Mouse (Mus musculus): ENCODE data around the gene Alg13. TPM values are rescaled to one million over a fixed set of nuclear protein-coding genes. Genes with fewer than 3 reads are reported as not detected.

Alg13 gene
- polyA plus RNA-seq (2011; ENCODE audit: insufficient read length, low read depth, missing spikeins) = 14.7 and 22.1 TPM in 2 replicates

DNA sequence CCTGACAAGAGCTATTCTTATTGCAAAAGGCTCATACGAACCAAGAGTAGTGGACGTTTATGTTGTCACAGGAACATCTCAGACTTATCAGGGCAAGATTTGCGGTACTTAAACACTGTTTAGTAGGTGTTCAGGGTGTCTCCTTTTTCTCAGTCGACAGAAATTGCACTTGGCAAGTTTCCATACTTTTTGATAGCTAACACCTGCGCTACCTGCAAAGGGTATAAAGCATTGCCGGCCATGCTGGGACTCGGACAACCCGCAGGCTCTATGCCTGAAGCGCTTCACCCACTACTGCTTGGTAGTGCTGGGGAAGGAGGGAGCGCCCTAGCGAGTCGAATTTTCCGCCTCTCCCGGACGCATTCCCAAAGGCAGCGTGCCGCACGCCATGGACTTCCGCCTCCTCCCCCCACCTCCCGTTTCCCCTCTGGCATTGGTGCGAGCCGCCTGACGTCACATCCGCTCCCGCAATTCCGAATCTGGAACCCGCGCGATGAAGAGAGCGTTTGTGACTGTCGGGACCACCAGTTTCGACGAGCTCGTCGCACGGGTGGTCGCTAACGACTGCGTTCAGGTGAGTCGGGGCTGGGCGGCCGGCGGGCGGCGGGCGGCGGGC is at the start of gene Alg13:
Alg13 (plus strand) TSS at position 257 of the 616 bp plus-strand sequence.
- TF ChIP-seq CTCF (IDR thresholded peaks at IDR 0.05; ENCODE audit: borderline replicate concordance, insufficient read depth, low read length) (no peak), POLR2A (IDR thresholded peaks at IDR 0.05; ENCODE audit: low read depth, low read length) (peak; percentile 51; the same call in 1 of the 2 replicates)
- no peak within 1 kb of the TSS for H3K27ac ChIP-seq (ENCODE audit: insufficient read depth, low read length)
- 0 out of 2 replicates have a peak, but pooled peaks cover 3% of the 10 kb centered on the region for H3K4me1 ChIP-seq (ENCODE audit: control insufficient read depth, insufficient read depth, low read length)
- peak within 1 kb of the TSS; percentile 89 for H3K4me3 ChIP-seq (ENCODE audit: insufficient read depth, low read length)

GRCm38 (mm10) chrX:144268606-144269005 is 49.0 kb upstream of the Alg13 start:
- H3K4me1 ChIP-seq (ENCODE audit: control insufficient read depth, insufficient read depth, low read length) = no peaks in the 10 kb centered on the region
- TF ChIP-seq POLR2A (IDR thresholded peaks at IDR 0.05; ENCODE audit: low read depth, low read length) (no peak), CTCF (IDR thresholded peaks at IDR 0.05; ENCODE audit: borderline replicate concordance, insufficient read depth, low read length) (no peak)

GRCm38 (mm10) chrX:144301476-144301875 is 16.1 kb upstream of the Alg13 start:
- no peak overlapping the region for H3K27ac ChIP-seq (ENCODE audit: insufficient read depth, low read length)
- no peaks in the 10 kb centered on the region for H3K4me1 ChIP-seq (ENCODE audit: control insufficient read depth, insufficient read depth, low read length)
- H3K4me3 ChIP-seq (ENCODE audit: insufficient read depth, low read length) = no peak overlapping the region
- TF ChIP-seq CTCF (IDR thresholded peaks at IDR 0.05; ENCODE audit: borderline replicate concordance, insufficient read depth, low read length) = no peak
- TF ChIP-seq POLR2A (IDR thresholded peaks at IDR 0.05; ENCODE audit: low read depth, low read length) = no peak

More at GRCm38 (mm10) chrX:144268606-144269005, 49.0 kb upstream of the Alg13 start:
- no peak overlapping the region for H3K27ac ChIP-seq (ENCODE audit: insufficient read depth, low read length)
- no peak overlapping the region for H3K4me3 ChIP-seq (ENCODE audit: insufficient read depth, low read length)

DNA sequence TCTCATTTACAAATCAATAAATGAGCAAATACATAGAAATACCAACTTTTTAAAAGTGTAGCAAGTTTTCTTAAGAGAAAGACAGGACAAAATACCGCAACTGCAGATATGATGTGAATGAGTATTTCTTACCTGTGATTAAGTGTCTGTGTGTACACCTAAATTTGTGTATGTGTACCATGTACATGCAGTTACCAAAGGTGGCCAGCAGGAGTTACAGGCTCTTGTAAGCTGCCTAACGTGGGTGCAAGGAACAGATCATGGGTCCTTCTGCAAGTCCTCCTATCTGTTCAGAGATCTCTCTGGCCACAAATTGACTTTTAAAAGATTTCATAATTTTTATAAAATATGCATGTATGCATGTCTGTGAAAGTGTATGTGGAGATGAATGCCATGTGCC is 11.9 kb upstream of the Alg13 start:
- no peaks in the 10 kb centered on the region for H3K4me1 ChIP-seq (ENCODE audit: control insufficient read depth, insufficient read depth, low read length)
- H3K4me3 ChIP-seq (ENCODE audit: insufficient read depth, low read length) = no peak overlapping the region
- H3K27ac ChIP-seq (ENCODE audit: insufficient read depth, low read length) = no peak overlapping the region
- TF ChIP-seq CTCF (IDR thresholded peaks at IDR 0.05; ENCODE audit: borderline replicate concordance, insufficient read depth, low read length) (no peak), POLR2A (IDR thresholded peaks at IDR 0.05; ENCODE audit: low read depth, low read length) (no peak)

DNA sequence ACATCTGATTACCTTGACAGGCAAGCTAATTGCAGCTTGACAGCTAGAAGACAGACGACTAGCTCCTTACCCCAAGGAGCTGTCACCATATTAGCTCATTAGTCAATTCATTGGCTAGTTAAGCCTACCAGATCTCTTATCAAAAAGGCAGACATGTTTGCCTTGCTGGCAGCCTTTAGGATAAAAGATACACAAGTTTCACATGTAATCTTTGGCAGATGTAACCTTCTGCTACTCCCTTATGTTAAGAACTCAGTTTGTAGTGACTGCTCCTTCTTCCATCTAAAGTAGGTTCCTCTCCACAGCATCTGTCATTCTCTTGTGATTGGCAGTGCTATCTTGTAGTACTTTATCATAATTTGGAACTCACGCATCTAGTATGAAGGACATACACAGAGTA is 3.6 kb upstream of the Alg13 start:
- H3K27ac ChIP-seq (ENCODE audit: insufficient read depth, low read length) = no peak overlapping the region
- TF ChIP-seq POLR2A (IDR thresholded peaks at IDR 0.05; ENCODE audit: low read depth, low read length) = no peak
- TF ChIP-seq CTCF (IDR thresholded peaks at IDR 0.05; ENCODE audit: borderline replicate concordance, insufficient read depth, low read length) = no peak
- no peaks in the 10 kb centered on the region for H3K4me1 ChIP-seq (ENCODE audit: control insufficient read depth, insufficient read depth, low read length)
- no peak overlapping the region for H3K4me3 ChIP-seq (ENCODE audit: insufficient read depth, low read length)

- Histone ChIP-seq H3K4me3 (ENCODE audit: insufficient read depth, low read length) (no peak overlapping the region), H3K4me1 (ENCODE audit: control insufficient read depth, insufficient read depth, low read length) (0 out of 2 replicates have a peak, but pooled peaks cover 3% of the 10 kb centered on the region), H3K27ac (ENCODE audit: insufficient read depth, low read length) (no peak overlapping the region)
- TF ChIP-seq POLR2A (IDR thresholded peaks at IDR 0.05; ENCODE audit: low read depth, low read length) (no peak), CTCF (IDR thresholded peaks at IDR 0.05; ENCODE audit: borderline replicate concordance, insufficient read depth, low read length) (no peak)
These were observed 2.6 kb upstream of the Alg13 start for GRCm38 (mm10) chrX:144315028-144315427.

- TF ChIP-seq CTCF (IDR thresholded peaks at IDR 0.05; ENCODE audit: borderline replicate concordance, insufficient read depth, low read length) (no peak), POLR2A (IDR thresholded peaks at IDR 0.05; ENCODE audit: low read depth, low read length) (no peak)
- Histone ChIP-seq H3K4me3 (ENCODE audit: insufficient read depth, low read length) (no peak overlapping the region), H3K27ac (ENCODE audit: insufficient read depth, low read length) (no peak overlapping the region), H3K4me1 (ENCODE audit: control insufficient read depth, insufficient read depth, low read length) (0 out of 2 replicates have a peak, but pooled peaks cover 3% of the 10 kb centered on the region)
These were observed 1.6 kb upstream of the Alg13 start for GRCm38 (mm10) chrX:144316004-144316403.

DNA sequence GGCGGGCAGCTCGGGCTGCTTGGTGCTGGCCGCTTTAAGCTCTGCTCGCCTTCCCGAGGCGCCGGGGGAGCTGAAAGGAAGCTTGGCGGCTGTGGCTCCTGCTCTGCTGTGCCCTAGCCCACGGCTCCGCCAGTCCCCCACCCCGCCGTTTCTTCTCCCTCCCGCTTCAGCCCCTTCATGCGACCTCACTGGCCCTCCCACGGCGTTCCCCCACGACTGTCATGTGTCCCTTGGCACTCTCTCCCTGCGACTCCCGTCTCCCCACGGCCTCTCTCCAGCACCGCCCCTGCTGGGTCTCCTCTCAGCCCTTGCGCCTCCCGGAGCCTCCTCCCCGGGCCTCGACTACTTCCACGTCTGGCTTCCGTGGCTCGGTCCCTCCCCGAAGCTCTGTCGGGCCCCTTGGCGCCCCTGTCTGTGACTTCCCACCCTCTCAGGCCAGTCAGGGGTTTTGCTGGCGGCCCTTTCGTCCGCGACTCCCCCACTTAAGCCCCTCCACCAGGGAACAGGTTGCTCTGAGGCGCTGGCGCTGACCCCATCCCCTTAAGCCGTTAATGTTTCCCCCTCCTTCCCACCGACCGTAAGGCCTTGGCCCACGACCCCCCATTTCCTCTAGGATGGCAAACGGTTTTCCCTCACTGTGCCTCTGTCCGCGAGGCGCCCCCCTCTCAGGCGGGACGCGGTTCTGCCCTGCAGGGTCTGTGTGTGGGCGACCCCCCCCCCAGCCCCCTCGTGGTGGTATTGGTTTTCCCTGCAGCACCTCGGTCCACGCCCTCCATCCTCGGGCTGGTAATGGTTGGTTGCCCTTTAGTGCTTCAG is 768 bp downstream of the Alg13 start:
- H3K4me1 ChIP-seq (ENCODE audit: control insufficient read depth, insufficient read depth, low read length) = 0 out of 2 replicates have a peak, but pooled peaks cover 3% of the 10 kb centered on the region
- no peak overlapping the region for H3K27ac ChIP-seq (ENCODE audit: insufficient read depth, low read length)
- TF ChIP-seq POLR2A (IDR thresholded peaks at IDR 0.05; ENCODE audit: low read depth, low read length) = no peak
- TF ChIP-seq CTCF (IDR thresholded peaks at IDR 0.05; ENCODE audit: borderline replicate concordance, insufficient read depth, low read length) = no peak
- peak overlapping the region; percentile 89 for H3K4me3 ChIP-seq (ENCODE audit: insufficient read depth, low read length)

DNA sequence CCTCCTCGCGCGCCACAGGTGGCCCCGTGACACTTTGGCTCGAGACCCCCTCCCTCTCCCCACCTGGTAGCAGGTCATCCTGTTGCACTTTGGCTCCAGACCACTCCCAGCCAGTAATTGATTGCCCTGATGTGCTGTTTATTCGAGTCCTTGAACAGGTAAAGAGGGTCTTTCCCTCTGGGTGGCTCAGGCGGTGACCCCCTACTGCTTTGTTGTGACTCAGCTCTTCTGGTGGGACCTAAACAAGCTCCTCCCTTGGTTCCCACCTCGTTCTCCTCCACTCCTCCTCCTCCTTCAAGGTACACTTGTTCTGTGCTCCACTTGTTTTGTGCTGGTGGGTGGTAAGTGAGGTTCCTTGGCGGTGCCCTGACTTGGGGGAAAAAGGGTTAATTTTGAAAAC is 1.8 kb downstream of the Alg13 start:
- Histone ChIP-seq H3K27ac (ENCODE audit: insufficient read depth, low read length) (no peak overlapping the region), H3K4me1 (ENCODE audit: control insufficient read depth, insufficient read depth, low read length) (0 out of 2 replicates have a peak, but pooled peaks cover 3% of the 10 kb centered on the region), H3K4me3 (ENCODE audit: insufficient read depth, low read length) (no peak overlapping the region)
- TF ChIP-seq POLR2A (IDR thresholded peaks at IDR 0.05; ENCODE audit: low read depth, low read length) (no peak), CTCF (IDR thresholded peaks at IDR 0.05; ENCODE audit: borderline replicate concordance, insufficient read depth, low read length) (no peak)

DNA sequence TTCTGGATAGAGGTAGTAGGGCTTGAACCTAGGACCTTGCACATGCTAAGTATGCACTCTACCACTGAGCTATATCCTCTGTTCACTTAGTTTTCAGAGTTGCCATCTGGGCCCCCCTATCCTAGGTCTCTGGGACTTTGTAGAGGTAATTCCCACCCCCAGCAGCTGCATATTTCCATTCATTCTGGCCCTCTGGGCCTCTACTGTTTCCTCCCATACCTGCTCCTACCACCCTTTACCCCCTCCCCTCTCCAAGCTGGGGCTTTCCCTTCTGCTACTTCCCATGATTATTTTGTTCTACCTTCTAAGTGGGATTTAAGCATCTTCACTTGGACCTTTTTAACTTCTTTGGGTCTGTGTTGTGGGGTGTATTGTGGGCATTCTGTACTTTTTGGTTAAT is 7.8 kb downstream of the Alg13 start:
- H3K4me1 ChIP-seq (ENCODE audit: control insufficient read depth, insufficient read depth, low read length) = no peaks in the 10 kb centered on the region
- no peak overlapping the region for H3K27ac ChIP-seq (ENCODE audit: insufficient read depth, low read length)
- TF ChIP-seq POLR2A (IDR thresholded peaks at IDR 0.05; ENCODE audit: low read depth, low read length) = no peak
- no peak for TF ChIP-seq CTCF (IDR thresholded peaks at IDR 0.05; ENCODE audit: borderline replicate concordance, insufficient read depth, low read length)
- no peak overlapping the region for H3K4me3 ChIP-seq (ENCODE audit: insufficient read depth, low read length)

All from embryonic fibroblast, embryonic 13.5 days (primary cell).